Mouse (Mus musculus) hematopoietic stem cell, adult 5-6 weeks (primary cell): Measurements from ENCODE around the gene Fbp1. TPM values are rescaled to one million over a fixed set of nuclear protein-coding genes. Genes with fewer than 3 reads are reported as not detected.
"Not testable (repeated sequence)": the region's sequence is repeated elsewhere in the genome, so short reads cannot be mapped to it uniquely, and the experiment has no call there.

Source experiments
- ATAC-seq, 2 experiments: fragments of 125-278 bp in 1 of 2; replicated peaks in 1 of 2; 2 replicates each; pipeline ENCODE4 v1.8.0; 2016 to 2017; ENCODE audit warnings: inconsistent platforms in 2 of 2, mild to moderate bottlenecking in 2 of 2, moderate number of reproducible peaks in 2 of 2, low read depth in 1 of 2, moderate TSS enrichment in 1 of 2; ENCODE audit not compliant: low FRiP score in 2 of 2, poor library complexity in 2 of 2, severe bottlenecking in 2 of 2, insufficient read depth in 1 of 2, low TSS enrichment in 1 of 2
- total RNA-seq: library from RNA; stranded (forward); fragments of 172-1452, 232-1000 nt; gene quantifications from 2 replicates; pipeline ENCODE4 v1.2.3, GENCODE M21; 2017

Fbp1 gene
- total RNA-seq, 1 experiment from 2014 or later, result 14.9 TPM

DNA sequence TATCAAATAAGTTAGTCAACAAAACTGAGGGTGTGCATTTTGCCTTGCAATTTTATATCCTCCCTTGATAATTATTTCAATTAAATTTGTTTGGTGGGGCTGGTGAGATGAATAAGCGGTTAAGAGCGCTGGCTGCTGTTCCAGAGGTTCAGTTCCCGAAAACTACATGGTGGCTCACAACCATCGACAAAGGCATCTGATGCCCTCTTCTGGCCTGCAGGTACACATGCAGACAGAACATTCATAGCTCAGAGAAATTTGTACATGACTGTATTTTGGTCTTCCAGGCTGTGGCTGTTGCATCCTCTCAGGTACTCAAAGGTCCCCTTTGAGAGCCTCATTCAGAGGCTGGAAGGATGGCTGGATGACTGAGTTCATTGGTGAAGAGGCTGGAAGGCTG is 28.0 kb downstream of the Fbp1 start:
- no peak for ATAC-seq

GRCm38 (mm10) chr13:62859251-62859650 is 28.8 kb downstream of the Fbp1 start:
- not testable (repeated sequence) for ATAC-seq

DNA sequence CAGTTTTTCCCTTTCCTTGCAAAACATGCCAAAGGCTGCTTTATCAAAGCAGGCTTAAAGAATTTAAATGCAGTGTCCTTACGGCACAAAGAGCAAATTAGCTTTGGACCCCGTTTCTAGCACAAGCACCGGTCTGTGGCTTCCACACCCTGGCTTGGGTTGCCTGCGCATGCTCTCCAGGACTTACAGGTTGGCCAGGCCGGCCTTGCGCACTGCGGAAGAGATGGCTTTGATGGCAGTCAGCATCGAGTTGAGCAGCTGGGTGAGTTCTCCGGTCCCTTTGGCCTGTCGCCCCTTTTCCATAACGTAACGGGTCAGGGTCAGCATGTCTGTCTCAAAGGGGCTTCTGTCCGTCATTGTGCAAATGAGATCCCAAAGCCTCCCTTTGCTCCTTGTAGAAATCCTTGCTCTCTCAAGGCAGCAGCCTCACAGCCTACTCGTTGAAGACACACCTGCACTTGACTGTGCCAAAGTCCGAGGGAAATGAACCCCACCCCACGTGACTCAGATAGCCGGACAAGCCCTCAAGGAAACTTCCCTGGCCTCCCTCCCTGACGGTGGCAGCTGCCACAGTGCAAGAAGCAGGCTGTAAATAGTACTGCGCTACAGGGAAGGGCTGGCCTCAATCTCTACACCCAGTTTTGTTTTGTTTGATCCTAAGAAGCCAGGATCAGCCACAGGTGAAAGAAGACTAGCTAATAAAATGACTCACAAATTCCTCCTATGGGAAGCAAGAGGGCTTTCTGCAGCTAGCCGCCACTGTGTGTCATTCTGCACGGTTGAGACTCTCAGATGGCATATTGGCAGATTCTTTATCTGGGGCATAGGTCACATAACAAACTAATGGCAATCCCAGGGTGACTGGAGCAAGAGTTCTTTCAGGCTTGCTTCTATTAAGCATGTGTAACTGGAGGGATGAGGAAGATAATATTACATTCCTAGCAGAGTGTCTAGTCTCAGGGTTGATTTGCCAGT is 29.9 kb downstream of the Fbp1 start, which contains the start of gene Fbp2:
Fbp2 (minus strand) TSS at position 482 of the 975 bp plus-strand sequence.
- ATAC-seq, result no peak

DNA sequence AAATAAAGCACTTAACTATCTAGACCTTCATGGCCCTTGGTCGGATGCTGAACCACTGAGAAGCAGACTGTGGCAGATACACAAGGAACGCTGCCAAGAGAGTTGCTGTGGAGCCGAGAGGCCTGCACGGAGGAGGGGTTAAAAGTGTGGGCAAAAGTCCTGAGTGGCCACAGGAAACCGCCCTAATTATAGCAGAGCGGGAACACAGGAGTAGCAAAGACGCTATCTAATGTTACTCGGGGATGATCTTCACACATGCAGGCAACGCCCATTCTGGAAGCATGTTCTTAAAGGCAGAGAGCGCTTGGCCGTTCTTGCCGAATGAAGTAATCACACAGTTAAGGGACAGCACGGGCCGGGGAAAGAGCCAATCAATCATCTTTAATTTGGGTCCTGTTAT is 31.2 kb downstream of the Fbp1 start:
- no peak for ATAC-seq

DNA sequence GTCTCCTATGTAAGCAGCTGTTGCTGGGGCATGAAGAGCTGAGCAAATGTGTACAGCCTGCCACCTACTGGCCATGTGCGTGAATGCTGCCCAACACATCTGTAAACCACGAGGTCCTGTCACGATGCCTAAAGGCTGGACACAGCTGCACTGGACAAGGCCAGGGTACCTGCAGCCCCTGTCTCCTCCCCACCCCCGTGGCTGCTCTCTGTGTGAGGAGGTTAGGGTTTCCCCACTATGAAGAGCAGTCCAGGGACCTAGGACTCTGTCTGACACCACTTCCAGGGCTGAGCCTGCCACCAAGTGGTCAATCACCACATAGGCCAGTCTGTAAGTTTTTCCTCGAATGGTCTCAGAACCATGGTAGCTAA is 31.8 kb downstream of the Fbp1 start:
- ATAC-seq, result peak; percentile 91 to 93

GRCm38 (mm10) chr13:62855396-62856304 is 32.4 kb downstream of the Fbp1 start:
- no peak for ATAC-seq

DNA sequence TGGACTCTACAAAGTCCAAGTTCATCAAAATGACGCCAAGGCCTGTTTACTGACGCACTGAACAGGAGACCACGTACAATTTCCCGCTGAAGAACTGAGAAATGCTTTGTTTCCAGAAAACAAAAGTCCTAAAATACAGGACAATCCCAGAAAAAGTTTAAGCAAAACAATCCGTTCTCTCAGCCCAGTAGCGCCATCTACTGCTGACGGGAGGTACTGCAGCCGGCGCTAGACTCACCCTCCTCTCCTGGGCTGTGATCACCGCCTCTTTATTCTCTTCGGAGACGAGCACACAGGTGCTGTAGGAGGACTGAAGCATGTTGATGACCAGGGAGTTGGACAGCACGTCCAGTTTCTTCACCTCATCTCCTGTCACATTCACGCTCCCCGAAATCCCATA is 33.4 kb downstream of the Fbp1 start:
- peak; percentile 59 to 63; a peak in 2 of 4 replicates for ATAC-seq

DNA sequence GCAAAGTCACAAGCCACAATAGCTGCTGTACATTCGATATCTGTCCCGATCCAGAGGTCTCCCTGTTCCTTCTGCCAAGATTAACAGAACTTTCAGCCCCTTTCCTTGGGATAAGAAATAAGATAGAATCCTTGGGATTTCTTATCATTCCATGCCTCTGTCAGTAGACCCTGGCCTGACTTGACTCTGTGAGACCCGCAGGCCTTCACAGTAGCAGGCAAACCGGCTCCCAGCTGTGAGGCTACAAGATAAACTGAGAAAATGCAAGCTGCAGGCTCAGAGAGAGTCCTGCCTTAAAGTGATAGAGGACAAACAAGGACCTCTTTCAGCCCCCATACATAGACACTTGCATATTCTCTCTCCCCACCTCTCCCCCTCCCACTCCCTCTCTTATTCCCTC is 54.7 kb downstream of the Fbp1 start:
- ATAC-seq, result no peak

DNA sequence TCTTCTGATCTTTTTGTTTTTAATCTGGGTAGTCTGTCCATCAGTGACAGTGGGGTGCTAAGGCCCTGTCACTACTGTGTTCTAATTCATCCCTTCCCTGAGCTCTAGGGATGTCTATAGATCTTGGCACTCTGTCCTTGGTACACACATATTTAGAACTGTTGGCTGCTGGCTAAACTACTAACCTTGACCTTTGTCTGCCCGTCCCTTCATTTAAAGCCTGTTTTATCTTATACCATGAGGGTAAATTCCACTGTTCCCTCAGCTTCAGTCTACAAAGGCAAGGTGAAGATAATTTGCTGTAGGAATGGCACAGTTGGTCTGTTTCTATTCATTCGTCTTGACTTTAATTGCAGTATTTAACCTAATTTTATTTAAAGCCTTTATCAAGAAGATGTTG is 55.8 kb downstream of the Fbp1 start:
- ATAC-seq, result no peak

DNA sequence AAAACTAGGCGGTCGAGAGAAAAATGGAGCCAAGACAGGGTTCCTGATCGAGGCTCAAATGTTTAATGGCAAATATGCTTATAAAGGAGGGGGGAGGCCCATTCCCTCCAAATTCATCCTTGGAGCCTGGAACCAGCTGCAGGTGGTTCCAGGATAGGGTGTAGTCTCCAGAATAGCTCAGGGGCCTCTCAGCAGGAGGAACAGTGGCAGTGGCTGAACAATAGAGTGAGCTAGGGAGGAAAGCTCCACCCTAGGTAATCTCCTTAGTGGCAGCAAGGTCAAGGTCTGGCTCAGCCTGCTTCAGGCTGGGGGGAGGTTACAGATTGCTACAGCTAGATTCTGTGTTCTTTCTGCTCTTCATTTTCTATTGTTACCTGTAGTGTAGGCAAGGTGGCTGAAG is 72.4 kb downstream of the Fbp1 start:
- not testable (repeated sequence) for ATAC-seq

Other genes with a start within 250 kb of the Fbp1 start
- 55.3 and 88.0 TPM in 2 replicates for gene Platr25, start 127.6 kb downstream of the Fbp1 start, total RNA-seq
- 7.3 and 9.3 TPM in 2 replicates for gene Gm5141, start 102.5 kb downstream of the Fbp1 start, total RNA-seq
- not detected in 2 replicates for gene Fbp2, start 29.9 kb downstream of the Fbp1 start, total RNA-seq
- gene 2010111I01Rik, start 76.6 kb upstream of the Fbp1 start, total RNA-seq, result 47.1 and 62.7 TPM in 2 replicates